Mouse (Mus musculus) liver, postnatal 0 days (tissue): Measurements from ENCODE around the gene Cebpg.

Source experiments
- CTCF ChIP-seq: sonication (generic); IDR thresholded peaks from 2 replicates; pipeline ENCODE4 v1.5.1; 2016; ENCODE audit warnings: antibody characterized with exemption, low read depth
- EP300 ChIP-seq: IDR thresholded peaks from 2 replicates; pipeline ENCODE4 v1.6.1; 2016; ENCODE audit warnings: antibody characterized with exemption, low read depth, mild to moderate bottlenecking

- TF ChIP-seq CTCF (no peak), EP300 (peak; percentile 72)
Observed at GRCm38 (mm10) chr7:35064286-35065258, 8.2 kb upstream of the Cebpg start.
